Mouse (Mus musculus) ovary, postnatal 14 days (tissue): ENCODE measurements around the gene Krt17.
"Not testable (repeated sequence)": the region's sequence is repeated elsewhere in the genome, so short reads cannot be mapped to it uniquely, and the experiment has no call there.

Source experiments
- DNase-seq: peaks from one replicate; pipeline ENCODE4 v3.0.0; 2022; ENCODE audit warnings: low spot score

Gene Krt17

GRCm38 (mm10) chr11:100262058-100262980 lies 1.5 kb upstream of the Krt17 start:
- DNase-seq, result no peak

GRCm38 (mm10) chr11:100261235-100261605 lies 391 bp upstream of the Krt17 start:
- DNase-seq, result no peak

GRCm38 (mm10) chr11:100259079-100259478 lies 1.8 kb downstream of the Krt17 start:
- no peak for DNase-seq

GRCm38 (mm10) chr11:100257967-100258366 lies 2.9 kb downstream of the Krt17 start:
- DNase-seq, result no peak

GRCm38 (mm10) chr11:100255514-100255913 lies 5.3 kb downstream of the Krt17 start:
- DNase-seq, result no peak

- DNase-seq, result no peak
Measured at GRCm38 (mm10) chr11:100254360-100255090, 6.3 kb downstream of the Krt17 start.

- DNase-seq, result no peak
Measured at GRCm38 (mm10) chr11:100248852-100249465, 11.9 kb downstream of the Krt17 start, which contains the start of gene Krt16. Gene Krt16, minus strand, starts transcription at chr11:100248902.

GRCm38 (mm10) chr11:100246471-100246870 lies 14.4 kb downstream of the Krt17 start:
- not testable (repeated sequence) for DNase-seq

- DNase-seq, result not testable (repeated sequence)
Measured at GRCm38 (mm10) chr11:100240272-100240671, 20.6 kb downstream of the Krt17 start.

- DNase-seq, result no peak
Measured at GRCm38 (mm10) chr11:100221741-100222140, 39.1 kb downstream of the Krt17 start.

GRCm38 (mm10) chr11:100219304-100219703 lies 41.5 kb downstream of the Krt17 start:
- DNase-seq, result no peak

- no peak for DNase-seq
Measured at GRCm38 (mm10) chr11:100208542-100208941, 52.3 kb downstream of the Krt17 start.

- DNase-seq, result no peak
Measured at GRCm38 (mm10) chr11:100207498-100207897, 53.3 kb downstream of the Krt17 start, which contains the start of gene Krt14. Gene Krt14, minus strand, starts transcription at chr11:100207548.
